Mouse (Mus musculus) right cerebral cortex, postnatal 4 days (tissue): ENCODE data around the gene Zfp106.
"Not testable (repeated sequence)": the region's sequence is repeated elsewhere in the genome, so short reads cannot be mapped to it uniquely, and the experiment has no call there.

ENCODE experiments used
- DNase-seq: peaks from one replicate; pipeline ENCODE4 v3.0.0-alpha.2; 2022

The Zfp106 gene

GRCm38 (mm10) chr2:120563235-120563990 is at the start of gene Zfp106:
TSS of gene Zfp106 (minus strand) at chr2:120563843.
- peak; percentile 85 for DNase-seq

GRCm38 (mm10) chr2:120608830-120609723 is 45.4 kb upstream of the Zfp106 start, which contains the start of the genes Haus2 and Lrrc57:
TSS of gene Haus2 (plus strand) at chr2:120609383.
TSS of gene Lrrc57 (minus strand) at chr2:120609520.
- peak; percentile 96 for DNase-seq

GRCm38 (mm10) chr2:120606021-120606690 is 42.5 kb upstream of the Zfp106 start:
- no peak for DNase-seq

- DNase-seq = no peak
Observed at GRCm38 (mm10) chr2:120599506-120599905, 35.9 kb upstream of the Zfp106 start.

- DNase-seq = no peak
Observed at GRCm38 (mm10) chr2:120597734-120598133, 34.1 kb upstream of the Zfp106 start.

- DNase-seq = no peak
Observed at GRCm38 (mm10) chr2:120592227-120592626, 28.6 kb upstream of the Zfp106 start.

GRCm38 (mm10) chr2:120589759-120590158 is 26.1 kb upstream of the Zfp106 start:
- no peak for DNase-seq

- no peak for DNase-seq
Observed at GRCm38 (mm10) chr2:120578286-120578685, 14.6 kb upstream of the Zfp106 start.

GRCm38 (mm10) chr2:120577799-120578198 is 14.2 kb upstream of the Zfp106 start:
- no peak for DNase-seq

GRCm38 (mm10) chr2:120575978-120576377 is 12.3 kb upstream of the Zfp106 start:
- no peak for DNase-seq

- no peak for DNase-seq
Observed at GRCm38 (mm10) chr2:120575121-120575520, 11.5 kb upstream of the Zfp106 start.

GRCm38 (mm10) chr2:120572161-120572560 is 8.5 kb upstream of the Zfp106 start:
- DNase-seq = not testable (repeated sequence)

- no peak for DNase-seq
Observed at GRCm38 (mm10) chr2:120571081-120571480, 7.4 kb upstream of the Zfp106 start.

- no peak for DNase-seq
Observed at GRCm38 (mm10) chr2:120567798-120568320, 4.2 kb upstream of the Zfp106 start.

- DNase-seq = peak; percentile 86
Observed at GRCm38 (mm10) chr2:120566886-120567797, 3.5 kb upstream of the Zfp106 start, which contains the start of gene Snap23. TSS of gene Snap23 (plus strand) at chr2:120567671.

GRCm38 (mm10) chr2:120565363-120565762 is 1.7 kb upstream of the Zfp106 start:
- DNase-seq = no peak

GRCm38 (mm10) chr2:120564548-120565188 is 1.0 kb upstream of the Zfp106 start:
- DNase-seq = not testable (repeated sequence)

- DNase-seq = no peak
Observed at GRCm38 (mm10) chr2:120562859-120563234, 796 bp downstream of the Zfp106 start.

GRCm38 (mm10) chr2:120561524-120561923 is 2.1 kb downstream of the Zfp106 start:
- no peak for DNase-seq

- DNase-seq = no peak
Observed at GRCm38 (mm10) chr2:120558813-120559212, 4.8 kb downstream of the Zfp106 start.

- no peak for DNase-seq
Observed at GRCm38 (mm10) chr2:120556868-120557267, 6.8 kb downstream of the Zfp106 start.
